Mouse (Mus musculus): ENCODE measurements around the gene Usp10.

The Usp10 gene

DNA sequence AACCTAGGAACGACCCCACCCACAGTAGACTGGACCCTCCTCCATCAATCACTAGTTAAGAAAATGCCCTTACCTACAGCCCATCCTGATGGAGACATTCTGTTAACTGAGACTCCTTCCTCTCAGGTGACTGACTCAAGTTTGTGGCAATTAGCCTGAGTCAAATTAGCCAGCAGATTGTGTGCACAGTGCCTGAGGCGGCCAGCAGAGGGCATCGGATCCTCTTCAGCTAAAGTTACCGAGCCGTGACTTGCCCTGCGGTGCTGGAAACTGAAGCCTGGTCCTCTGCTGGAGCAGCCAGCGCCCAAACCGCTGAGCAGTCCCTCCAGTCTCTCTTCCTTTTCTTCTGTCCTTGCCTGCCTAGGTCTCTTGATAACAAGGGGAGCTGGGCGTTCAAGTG, 57.3 kb downstream of the Usp10 start:
- no peak for DNase-seq

DNA sequence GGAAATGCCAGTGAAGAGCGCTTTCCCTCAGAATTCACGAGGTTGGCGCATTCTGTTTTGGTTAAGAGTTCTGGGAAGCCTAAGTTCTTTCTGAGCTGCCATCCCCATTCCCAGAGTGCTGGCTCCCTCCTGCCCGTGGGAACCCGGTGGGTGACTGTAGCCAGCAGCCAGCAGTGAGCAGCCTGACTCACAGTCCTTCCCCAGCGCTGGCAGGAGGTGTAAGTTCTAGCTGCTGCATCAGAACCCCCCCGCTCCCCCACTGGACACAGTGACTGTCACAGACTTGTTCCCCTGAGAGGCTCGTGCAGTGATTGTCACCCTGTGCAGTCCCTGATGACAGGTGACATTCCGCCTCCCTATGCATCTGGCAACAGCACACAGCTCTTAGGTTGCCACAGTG, 60.0 kb downstream of the Usp10 start:
- DNase-seq: peak; percentile 32

GRCm38 (mm10) chr8:119972558-119972957, 62.4 kb downstream of the Usp10 start:
- DNase-seq: no peak

GRCm38 (mm10) chr8:119978770-119979381, 68.7 kb downstream of the Usp10 start:
- DNase-seq: no peak

DNA sequence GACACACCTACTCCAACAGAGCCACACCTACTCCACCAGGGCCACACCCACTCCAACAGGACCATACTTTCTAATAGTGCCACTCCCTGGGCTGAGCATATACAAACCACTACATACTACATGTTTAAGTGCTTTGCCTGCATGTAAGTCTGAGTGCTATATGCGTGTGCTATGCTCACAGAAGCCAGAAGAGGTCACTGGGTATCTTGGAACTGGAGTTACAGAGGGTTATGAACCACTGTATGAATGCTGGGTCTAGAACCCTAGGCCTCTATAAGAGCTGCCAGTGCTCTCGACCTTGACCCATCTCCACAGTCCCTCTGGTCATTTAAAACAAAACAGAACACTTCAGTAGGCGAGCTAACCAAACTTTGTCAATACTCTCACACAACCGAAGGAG, 71.1 kb downstream of the Usp10 start:
- no peak for DNase-seq

GRCm38 (mm10) chr8:119984085-119984484, 73.9 kb downstream of the Usp10 start:
- no peak for DNase-seq

DNA sequence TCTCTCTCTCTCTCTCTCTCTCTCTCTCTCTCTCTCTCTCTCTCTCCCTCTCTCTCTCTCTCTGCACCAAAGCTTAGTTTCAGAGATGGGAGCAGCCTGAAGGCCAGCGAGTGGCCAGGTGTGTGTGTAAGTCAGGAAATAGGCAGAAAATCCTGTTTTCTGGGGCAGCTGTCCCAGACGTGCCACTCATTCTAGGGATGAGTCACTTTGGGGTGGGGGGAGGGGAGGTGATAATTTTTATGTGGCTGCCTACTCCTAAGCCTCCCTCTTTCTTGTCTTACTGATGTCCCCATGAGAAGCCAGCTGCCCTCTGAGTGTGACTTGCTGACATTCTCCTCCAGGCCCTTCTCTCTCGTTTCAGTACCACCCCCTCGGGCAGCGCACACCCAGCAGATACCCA, 76.0 kb downstream of the Usp10 start:
- no peak for DNase-seq

GRCm38 (mm10) chr8:119988087-119988486, 77.9 kb downstream of the Usp10 start:
- no peak for DNase-seq

DNA sequence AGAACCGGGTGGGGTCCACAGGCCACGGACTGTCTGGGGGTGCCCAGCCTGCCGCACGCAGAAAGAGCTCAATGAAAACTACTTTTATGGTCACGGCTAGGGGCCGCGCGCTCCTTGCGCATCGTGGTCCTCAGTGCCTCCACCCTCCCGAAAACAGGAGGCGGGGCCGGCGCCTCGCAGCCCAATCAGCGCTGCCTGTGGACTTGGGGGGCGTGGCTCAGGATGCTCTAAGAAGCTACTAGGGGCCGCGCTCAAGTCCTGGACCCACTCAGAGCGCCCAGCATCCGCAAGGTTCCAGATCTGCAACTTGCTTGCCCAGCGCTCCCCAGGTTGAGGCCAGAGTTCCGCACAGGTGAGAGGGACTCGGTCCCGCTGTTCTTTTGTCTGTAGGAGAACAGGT, 82.1 kb downstream of the Usp10 start, which contains the start of gene Crispld2:
Gene Crispld2 (plus strand): TSS at position 190 of the 400 bp plus-strand sequence.
- peak; percentile 56 for DNase-seq

DNA sequence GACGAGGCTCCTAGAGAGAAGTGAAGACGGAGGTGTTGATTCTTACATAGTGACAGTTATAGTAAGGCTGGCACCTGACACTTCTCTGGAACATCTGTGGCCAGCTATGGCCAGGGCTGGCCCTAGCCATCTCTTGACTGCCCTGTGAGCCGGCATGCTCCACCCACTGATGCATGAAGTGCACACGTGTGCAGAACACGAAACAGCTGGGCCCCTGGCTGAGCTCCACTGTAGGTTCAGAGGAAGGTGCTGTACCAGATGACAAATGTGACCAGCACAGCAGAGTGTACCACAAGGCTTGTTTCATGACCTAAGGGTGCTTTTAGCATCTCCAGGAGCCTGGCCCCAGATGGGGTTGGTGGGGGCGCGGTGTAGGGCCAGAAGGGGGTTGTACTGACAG, 84.0 kb downstream of the Usp10 start:
- no peak for DNase-seq

DNA sequence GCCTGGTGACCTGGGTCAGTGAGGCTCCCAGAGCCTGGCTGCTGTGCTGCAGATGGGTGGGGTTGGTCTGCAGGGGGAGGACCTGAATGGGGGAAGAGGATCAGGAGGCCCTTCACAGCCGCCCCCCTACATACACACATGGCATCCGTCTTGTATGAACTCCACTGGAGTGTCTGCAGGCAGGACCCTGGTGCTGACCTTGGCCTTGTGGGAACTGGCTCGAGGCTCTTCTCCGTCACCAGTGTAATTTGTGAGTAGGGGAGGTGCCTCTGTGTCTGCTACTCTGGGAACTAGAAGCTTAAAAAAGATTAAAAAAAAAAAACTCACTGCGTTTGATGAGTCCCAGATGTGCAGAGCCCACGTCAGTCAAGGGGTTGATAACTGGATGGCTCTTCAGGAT, 84.4 kb downstream of the Usp10 start:
- no peak for DNase-seq

- DNase-seq: no peak
Observed at GRCm38 (mm10) chr8:119997266-119997665, 87.1 kb downstream of the Usp10 start.

GRCm38 (mm10) chr8:120000461-120000860, 90.3 kb downstream of the Usp10 start:
- DNase-seq: no peak

DNA sequence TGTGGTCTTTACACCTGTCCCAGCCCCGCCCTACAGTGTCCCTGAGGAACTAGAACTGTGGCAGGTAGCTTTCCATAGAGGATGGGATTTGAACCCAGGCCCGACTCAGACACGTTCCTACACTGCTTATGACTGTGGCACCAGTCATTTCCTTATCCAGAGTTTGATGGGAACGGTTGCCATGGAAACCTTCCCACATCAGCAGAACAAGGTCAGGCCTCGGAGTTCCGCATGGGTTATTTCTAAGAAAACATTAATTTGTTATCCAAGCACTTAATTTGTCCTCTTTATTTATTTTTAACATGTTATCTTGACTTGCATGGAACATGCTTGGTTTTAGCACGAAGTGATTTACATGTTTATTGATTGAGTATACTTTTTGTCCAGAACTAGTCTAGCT, 91.6 kb downstream of the Usp10 start:
- DNase-seq: no peak

DNA sequence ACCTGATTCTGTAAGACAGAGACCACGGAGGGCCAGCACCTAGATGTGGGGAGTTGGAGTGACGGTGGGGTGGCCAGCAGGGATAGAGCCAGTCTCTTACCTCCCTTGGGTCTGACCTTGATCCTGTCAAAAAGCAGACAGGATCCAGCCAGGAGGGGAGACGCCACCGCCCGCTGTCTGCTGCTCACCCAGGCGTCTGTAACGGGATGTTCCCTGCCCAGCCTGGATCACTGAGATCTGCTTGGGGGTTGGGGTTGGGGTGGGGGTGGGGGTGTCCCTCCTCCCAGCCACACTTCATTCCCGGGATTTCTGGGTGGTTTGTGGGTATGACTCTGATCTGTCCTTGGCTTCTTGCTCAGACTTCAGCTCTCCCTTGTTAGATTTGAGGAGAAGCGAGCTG, 92.2 kb downstream of the Usp10 start:
- no peak for DNase-seq

DNA sequence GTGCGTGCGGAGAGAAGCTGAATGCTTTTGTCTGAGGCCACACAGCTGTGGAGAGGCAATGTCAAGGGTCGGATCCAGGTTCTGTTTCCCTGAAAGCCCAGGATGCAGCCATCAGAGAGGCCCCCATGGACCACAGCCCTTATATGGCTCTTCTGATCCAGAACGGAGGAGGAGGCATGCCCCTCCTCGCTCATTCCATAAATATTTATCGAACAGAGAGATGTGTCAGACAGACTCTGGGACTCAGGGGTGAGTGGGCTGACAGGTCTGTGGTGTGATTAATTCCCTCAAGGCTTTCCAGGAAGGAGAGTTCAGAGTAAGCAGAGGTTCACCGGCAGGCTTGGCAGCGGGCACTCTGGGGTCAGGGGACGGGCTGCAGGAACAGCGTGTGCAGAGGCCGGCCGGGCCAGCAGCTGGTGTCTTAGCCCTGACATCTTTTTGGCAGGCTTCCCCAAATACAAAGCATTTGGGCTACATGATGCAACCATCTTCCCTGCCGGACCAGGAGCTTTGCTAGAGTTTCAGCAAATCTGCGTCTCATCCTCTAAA, 94.1 kb downstream of the Usp10 start:
- DNase-seq: no peak

GRCm38 (mm10) chr8:120004705-120005381, 94.7 kb downstream of the Usp10 start:
- DNase-seq: no peak

DNA sequence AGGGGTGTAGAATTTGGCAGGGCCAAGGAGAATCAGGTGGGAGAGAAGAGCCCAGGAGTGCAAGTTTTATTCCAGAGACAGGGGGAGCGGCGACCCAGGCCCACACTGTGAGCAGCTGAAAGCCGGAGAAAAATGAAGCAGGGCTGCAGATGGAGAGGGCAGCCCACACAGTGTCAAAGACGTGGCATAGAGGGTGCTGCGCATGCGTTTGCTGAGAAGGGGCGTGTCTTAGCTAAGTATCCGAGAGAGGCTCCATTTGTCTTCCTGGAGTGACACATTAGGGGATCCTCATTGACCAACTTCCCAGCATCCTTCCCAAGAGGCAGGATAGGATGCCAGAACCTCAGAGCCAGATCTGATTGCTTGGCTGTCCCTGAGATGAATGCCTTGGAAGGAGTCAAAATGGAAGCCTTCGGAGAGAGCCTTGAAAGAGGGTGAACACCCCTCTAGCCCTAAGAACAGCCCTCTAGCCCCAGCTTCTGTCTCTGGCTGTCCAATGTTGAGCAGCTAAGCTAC, 96.5 kb downstream of the Usp10 start:
- no peak for DNase-seq

Measured in right cerebral cortex, postnatal 25 days (tissue).